Mouse (Mus musculus) G1E (cell line): ENCODE results near the gene Wbp1.

Experiments
- CTCF ChIP-seq: IDR thresholded peaks from 2 replicates; pipeline ENCODE4 v1.5.1; 2012; ENCODE audit warnings: low read depth, low read length, inconsistent platforms, mixed read lengths
- GATA1 ChIP-seq: IDR thresholded peaks from 2 replicates; pipeline ENCODE4 v1.6.1; 2012; ENCODE audit warnings: borderline replicate concordance, low read length, inconsistent platforms, mixed read lengths
- GATA2 ChIP-seq: IDR thresholded peaks from 2 replicates; pipeline ENCODE4 v1.6.1; 2012; ENCODE audit warnings: low read depth, low read length, inconsistent platforms, borderline replicate concordance
- POLR2AphosphoS5 ChIP-seq: IDR thresholded peaks from 2 replicates; pipeline ENCODE4 v1.6.1; 2012; ENCODE audit warnings: low read depth, low read length, inconsistent platforms; ENCODE audit not compliant: insufficient replicate concordance
- TAL1 ChIP-seq: conservative IDR thresholded peaks from 2 replicates; pipeline ENCODE4 v1.6.1; 2012; ENCODE audit warnings: low read depth, low read length, inconsistent platforms, mixed read lengths

- TF ChIP-seq CTCF: no peak
- no peak for TF ChIP-seq GATA1
- no peak for TF ChIP-seq TAL1
- no peak for TF ChIP-seq POLR2AphosphoS5
- TF ChIP-seq GATA2: no peak
These were observed 34.0 kb downstream of the Wbp1 start for GRCm38 (mm10) chr6:83087205-83087925.
